Mouse (Mus musculus) frontal cortex, postnatal 36 days (tissue): ENCODE data around the gene Hist1h3d.

Experiments
- DNase-seq, 2 experiments: peaks; one replicate each; pipeline ENCODE4 v3.0.0; 2022; ENCODE audit warnings: low spot score in 2 of 2

Gene Hist1h3d

DNA sequence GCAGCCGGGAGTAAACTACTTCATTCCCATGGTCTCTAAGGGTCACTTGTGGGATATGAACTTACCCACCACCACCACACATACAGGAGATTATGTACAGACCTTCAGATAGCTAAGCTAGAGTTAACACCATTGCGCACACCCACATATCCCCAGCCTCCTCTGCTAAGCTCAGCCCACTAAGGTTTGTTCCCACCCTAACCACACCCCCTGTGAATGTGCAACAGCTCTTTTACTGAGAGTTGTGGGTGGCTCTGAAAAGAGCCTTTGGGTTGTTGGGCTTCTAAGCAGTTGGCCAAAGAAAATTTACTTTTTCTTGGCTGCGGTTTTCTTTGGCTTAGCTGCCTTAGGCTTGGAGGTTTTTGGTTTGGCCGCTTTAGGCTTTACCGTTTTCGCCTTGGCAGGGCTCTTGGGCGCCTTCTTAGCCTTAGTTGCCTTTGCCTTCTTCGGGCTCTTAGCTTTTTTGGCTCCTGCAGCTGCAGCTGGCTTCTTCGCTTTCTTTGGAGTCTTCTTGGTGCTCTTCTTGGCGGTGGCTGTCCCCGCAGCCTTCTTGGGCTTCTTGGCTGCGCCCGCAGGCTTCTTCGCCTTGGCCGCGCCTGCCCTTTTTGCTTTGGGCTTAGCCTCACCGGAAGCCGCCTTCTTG is 46.1 kb downstream of the Hist1h3d start:
- DNase-seq, result peak in 1 of 2 experiments; percentile 70

GRCm38 (mm10) chr13:23622175-23622671 is 46.7 kb downstream of the Hist1h3d start, which contains the start of gene Hist1h1e:
Gene Hist1h1e, minus strand, starts transcription at chr13:23622558.
- DNase-seq, result peak; percentile 84 to 88

DNA sequence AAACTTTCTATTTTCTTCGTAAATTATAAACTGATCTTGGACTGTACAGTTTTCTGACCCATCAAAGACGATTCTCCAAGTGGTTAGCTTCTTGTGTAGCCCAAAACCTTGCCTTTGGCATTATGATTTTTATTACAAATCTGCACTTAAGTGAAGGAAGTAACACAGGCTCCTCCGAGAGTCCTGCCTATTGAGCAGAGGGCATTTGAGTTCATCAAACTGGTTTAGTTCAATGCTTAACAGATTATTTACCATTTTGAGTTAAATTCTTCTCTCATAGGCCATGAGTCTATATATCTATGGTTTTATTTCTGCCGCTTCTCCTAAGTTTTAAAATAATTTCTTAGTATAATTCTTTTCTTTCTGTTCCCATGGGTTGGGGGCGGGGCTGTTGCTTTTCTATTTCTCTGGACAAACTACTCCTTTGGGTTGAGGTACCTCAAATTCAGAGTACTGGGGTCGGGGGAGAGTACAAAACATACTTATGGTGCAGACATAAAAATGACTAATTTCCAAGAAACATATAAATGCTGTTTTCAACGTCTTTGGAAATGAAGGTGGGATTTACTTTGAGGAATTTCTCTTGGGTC is 47.4 kb downstream of the Hist1h3d start:
- no peak for DNase-seq
